ENCODE assay signal across 17 mouse cellular contexts in genomic region chr7:137860520-137860919, GRCm38 (mm10).
DNase-seq lines count a peak whose midpoint lies in the region; ATAC-seq and TF ChIP-seq lines count a peak whose summit lies in the region.
"Had no signal": no experiment of that assay in that cellular context is flagged by ENCODE, and none has a peak within 500 bp of the region (broad histone marks: within the 10 kb centered on the region; RNA-seq: fewer than 3 reads in every experiment).

No protein-coding gene starts in this region.

- no peak for TF ChIP-seq EP300 in lung, postnatal 0 days (IDR thresholded peaks at IDR 0.05)

- DNase-seq in lung, embryonic 14.5 days: no peak
- no peak for DNase-seq in lung, postnatal 0 days (ENCODE audit: low spot score)
- no peak for DNase-seq in layer of hippocampus, postnatal 36 days
- no peak for DNase-seq in heart, postnatal 4 days
- no peak for DNase-seq in forebrain, postnatal 0 days
- DNase-seq: adrenal gland, adult 8-10 months; adrenal gland, postnatal 36 days; cerebellum, adult 2 months; cerebellum, postnatal 10 days; gastrocnemius, postnatal 14 days had no signal

- no peaks in the 10 kb centered on the region for H3K9me3 ChIP-seq in lung, embryonic 14.5 days (ENCODE audit: low read depth, low read length)
- H3K9me3 ChIP-seq in lung, postnatal 0 days (ENCODE audit: low read length): no peaks in the 10 kb centered on the region
- H3K9me3 ChIP-seq in megakaryocyte, embryonic 14.5 days: no peaks in the 10 kb centered on the region
- no peaks in the 10 kb centered on the region for H3K9me3 ChIP-seq in forebrain, postnatal 0 days (ENCODE audit: low read length)
- H3K9me3 ChIP-seq: forebrain, embryonic 15.5 days; heart, embryonic 12.5 days; hindbrain, embryonic 13.5 days had no signal

- H3K4me1 ChIP-seq in lung, embryonic 14.5 days (ENCODE audit: insufficient read depth): no peaks in the 10 kb centered on the region
- no peaks in the 10 kb centered on the region for H3K4me1 ChIP-seq in lung, postnatal 0 days (ENCODE audit: insufficient read depth, low read depth, low read length)
- no peaks in the 10 kb centered on the region for H3K4me1 ChIP-seq in megakaryocyte, embryonic 14.5 days
- peaks cover 7% of the 10 kb centered on the region; the same call in 1 of the 2 replicates for H3K4me1 ChIP-seq in forebrain, postnatal 0 days (ENCODE audit: insufficient read depth)

- no peaks in the 10 kb centered on the region for H3K36me3 ChIP-seq in lung, embryonic 14.5 days (ENCODE audit: insufficient read depth)
- no peaks in the 10 kb centered on the region for H3K36me3 ChIP-seq in lung, postnatal 0 days (ENCODE audit: insufficient read depth, low read length)
- H3K36me3 ChIP-seq in megakaryocyte, embryonic 14.5 days (replicated peaks; ENCODE audit: low read length): no peaks in the 10 kb centered on the region
- H3K36me3 ChIP-seq in forebrain, postnatal 0 days (ENCODE audit: insufficient read depth): no peaks in the 10 kb centered on the region
- H3K36me3 ChIP-seq: forebrain, embryonic 15.5 days; G1E; heart, embryonic 12.5 days; hindbrain, embryonic 13.5 days had no signal

- no peaks in the 10 kb centered on the region for H3K27me3 ChIP-seq in lung, embryonic 14.5 days (ENCODE audit: insufficient read depth, low read length)
- H3K27me3 ChIP-seq in lung, postnatal 0 days (replicated peaks; ENCODE audit: insufficient read depth, low read length): no peaks in the 10 kb centered on the region
- peaks cover 2% of the 10 kb centered on the region for H3K27me3 ChIP-seq in megakaryocyte, embryonic 14.5 days (replicated peaks)
- H3K27me3 ChIP-seq in forebrain, postnatal 0 days (ENCODE audit: insufficient read depth, low read length): no peaks in the 10 kb centered on the region
- H3K27me3 ChIP-seq: forebrain, embryonic 15.5 days; hindbrain, embryonic 13.5 days had no signal

- H3K27ac ChIP-seq in lung, embryonic 14.5 days (ENCODE audit: low read depth): no peak overlapping the region
- H3K27ac ChIP-seq in lung, postnatal 0 days (ENCODE audit: low read length): no peak overlapping the region
- H3K27ac ChIP-seq in forebrain, postnatal 0 days (ENCODE audit: low read depth, low read length): no peak overlapping the region
- H3K27ac ChIP-seq: forebrain, embryonic 15.5 days; hindbrain, embryonic 13.5 days; hindbrain, postnatal 0 days had no signal

- WGBS in lung, embryonic 14.5 days: 29% methylated on average over 8 of the region's 8 CpGs
- 31% methylated on average over 8 of the region's 8 CpGs for WGBS in lung, postnatal 0 days
- WGBS in forebrain, postnatal 0 days: 85% methylated on average over 8 of the region's 8 CpGs

- TF ChIP-seq CTCF in lung, embryonic 14.5 days (IDR thresholded peaks at IDR 0.05; ENCODE audit: low read depth): no peak
- TF ChIP-seq CTCF in lung, postnatal 0 days (IDR thresholded peaks at IDR 0.05): no peak
- no peak for TF ChIP-seq CTCF in forebrain, postnatal 0 days (IDR thresholded peaks at IDR 0.05; ENCODE audit: low read depth)

- peak; percentile 62 for ATAC-seq in lung, embryonic 14.5 days (ENCODE audit: insufficient read depth)
- ATAC-seq in lung, postnatal 0 days: no peak
- peak; percentile 78 for ATAC-seq in common myeloid progenitor, adult 5-6 weeks (replicated peaks; ENCODE audit: low read depth, poor library complexity, severe bottlenecking)
- ATAC-seq in forebrain, postnatal 0 days: no peak
- ATAC-seq: forebrain, embryonic 15.5 days; hindbrain, postnatal 0 days had no signal

- no peak overlapping the region for H3K9ac ChIP-seq in lung, embryonic 14.5 days
- no peak overlapping the region for H3K9ac ChIP-seq in lung, postnatal 0 days (replicated peaks; ENCODE audit: low read depth)
- H3K9ac ChIP-seq in forebrain, postnatal 0 days: no peak overlapping the region
- H3K9ac ChIP-seq: forebrain, embryonic 15.5 days; heart, embryonic 12.5 days; hindbrain, embryonic 13.5 days had no signal

- no peak overlapping the region for H3K4me3 ChIP-seq in lung, embryonic 14.5 days (ENCODE audit: low read depth, low read length)
- no peak overlapping the region for H3K4me3 ChIP-seq in lung, postnatal 0 days (ENCODE audit: low read depth, low read length)
- H3K4me3 ChIP-seq in megakaryocyte, embryonic 14.5 days (replicated peaks): peak overlapping the region; percentile 21
- H3K4me3 ChIP-seq in forebrain, postnatal 0 days (ENCODE audit: low read depth, low read length): no peak overlapping the region
- H3K4me3 ChIP-seq: forebrain, embryonic 15.5 days; heart, embryonic 12.5 days; hindbrain, embryonic 13.5 days had no signal

- H3K4me2 ChIP-seq in lung, embryonic 14.5 days: no peak overlapping the region
- H3K4me2 ChIP-seq in lung, postnatal 0 days (replicated peaks; ENCODE audit: low read depth, low read length): no peak overlapping the region
- H3K4me2 ChIP-seq in forebrain, postnatal 0 days (ENCODE audit: low read depth): no peak overlapping the region
- H3K4me2 ChIP-seq: forebrain, embryonic 15.5 days; heart, embryonic 12.5 days; hindbrain, embryonic 13.5 days had no signal

Comparison
In these comparisons a context has a peak if more than half of its experiments do, and no peak if none do; other contexts are left out.
1. ATAC-seq: peak in lung, embryonic 14.5 days (single experiment) and common myeloid progenitor, adult 5-6 weeks (single experiment); none in lung, postnatal 0 days (single experiment) and forebrain, postnatal 0 days (single experiment).